Mouse (Mus musculus) testis, adult 2 months (tissue): ENCODE measurements around the gene Pgghg. TPM values are rescaled to one million over a fixed set of nuclear protein-coding genes. Genes with fewer than 3 reads are reported as not detected.

ENCODE experiments used
- H3K27ac ChIP-seq: fragments of 200-500 bp; 2 replicates; pipeline ENCODE4 v1.5.1; 2012; ENCODE audit warnings: low read depth, low read length; ENCODE audit not compliant: control insufficient read depth, insufficient read depth
- H3K27me3 ChIP-seq: fragments of 200-500 bp; 2 replicates; pipeline ENCODE4 v1.6.1; 2012; ENCODE audit warnings: mild to moderate bottlenecking, low read length, moderate library complexity; ENCODE audit not compliant: control insufficient read depth, insufficient read depth
- H3K36me3 ChIP-seq: fragments of 200-500 bp; 2 replicates; pipeline ENCODE4 v1.6.1; 2012; ENCODE audit warnings: mild to moderate bottlenecking, low read length; ENCODE audit not compliant: control insufficient read depth, insufficient read depth
- H3K4me1 ChIP-seq: fragments of 200-500 bp; 2 replicates; pipeline ENCODE4 v1.6.1; 2012; ENCODE audit warnings: low read length; ENCODE audit not compliant: control insufficient read depth, insufficient read depth
- H3K4me3 ChIP-seq: fragments of 200-500 bp; 2 replicates; pipeline ENCODE4 v1.5.1; 2012; ENCODE audit warnings: low read depth, mild to moderate bottlenecking, low read length, moderate library complexity, mixed read lengths; ENCODE audit not compliant: control insufficient read depth
- CTCF ChIP-seq: fragments of 200-500 bp; IDR thresholded peaks from 2 replicates; pipeline ENCODE4 v1.5.1; 2012; ENCODE audit warnings: low read depth, mild to moderate bottlenecking, inconsistent platforms, low read length, moderate library complexity; ENCODE audit not compliant: control insufficient read depth, insufficient read depth, insufficient replicate concordance
- POLR2A ChIP-seq: fragments of 200-500 bp; IDR thresholded peaks from 2 replicates; pipeline ENCODE4 v1.6.1; 2012; ENCODE audit warnings: low read depth, mild to moderate bottlenecking, inconsistent platforms, low read length, moderate library complexity; ENCODE audit not compliant: control insufficient read depth
- polyA plus RNA-seq: library from polyadenylated mRNA; depleted of rRNA; stranded (reverse); fragments of >200 nt; gene quantifications from 2 replicates; pipeline ENCODE4 v1.2.3, GENCODE M21; 2012

The Pgghg gene
- polyA plus RNA-seq, 1 experiment, result 2.0 TPM

DNA sequence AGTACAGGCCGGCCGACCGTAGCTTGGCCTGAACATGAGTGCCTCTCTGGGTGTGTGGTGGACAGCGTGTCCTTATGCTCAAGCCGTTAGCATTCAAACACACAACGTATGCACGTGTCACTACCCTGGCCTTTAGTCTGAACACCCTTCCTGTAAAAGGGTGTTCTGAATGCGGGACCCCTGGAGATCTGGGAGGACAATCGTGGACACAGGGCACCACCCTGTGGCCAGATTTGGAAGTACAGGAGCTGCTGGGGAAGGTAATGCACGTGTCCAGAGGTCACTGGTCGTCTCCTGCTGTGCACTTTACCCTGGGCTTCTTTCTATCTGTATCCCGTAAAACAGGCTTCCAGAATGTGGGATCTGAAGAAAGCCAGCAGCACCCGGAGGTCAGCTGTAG lies 38.0 kb upstream of the Pgghg start:
- TF ChIP-seq POLR2A (no peak), CTCF (peak; percentile 89)

GRCm38 (mm10) chr7:140905642-140906081 lies 35.5 kb upstream of the Pgghg start:
- Histone ChIP-seq H3K4me3 (no peak overlapping the region), H3K36me3 (no peaks in the 10 kb centered on the region), H3K27ac (no peak overlapping the region), H3K27me3 (no peaks in the 10 kb centered on the region), H3K4me1 (peaks cover 5% of the 10 kb centered on the region)
- TF ChIP-seq CTCF (no peak), POLR2A (no peak)

More for the DNA sequence above, 38.0 kb upstream of the Pgghg start:
- Histone ChIP-seq H3K27ac (no peak overlapping the region), H3K36me3 (no peaks in the 10 kb centered on the region), H3K27me3 (no peaks in the 10 kb centered on the region), H3K4me3 (no peak overlapping the region), H3K4me1 (no peaks in the 10 kb centered on the region)

DNA sequence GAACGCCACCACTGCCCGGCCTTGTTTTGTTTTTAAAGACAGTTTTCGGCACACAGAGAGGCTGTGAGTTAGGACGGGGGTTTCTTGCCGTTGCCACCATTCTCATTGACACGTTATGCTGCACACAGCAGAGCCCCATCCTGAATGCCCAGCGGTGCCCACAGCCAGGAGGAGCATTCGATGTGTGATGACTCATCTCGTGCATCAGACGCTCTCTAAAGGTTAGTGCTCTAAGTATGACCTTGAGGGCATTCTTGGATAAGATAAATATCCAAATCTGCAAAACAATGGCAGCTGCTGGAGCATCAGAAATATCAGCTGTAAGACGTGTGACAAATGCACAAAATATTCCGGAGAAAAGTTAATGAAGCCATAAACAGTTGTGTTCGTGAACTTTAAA lies 34.1 kb upstream of the Pgghg start:
- TF ChIP-seq CTCF (no peak), POLR2A (no peak)
- Histone ChIP-seq H3K4me3 (no peak overlapping the region), H3K27me3 (no peaks in the 10 kb centered on the region), H3K36me3 (no peaks in the 10 kb centered on the region), H3K27ac (no peak overlapping the region), H3K4me1 (peaks cover 5% of the 10 kb centered on the region)

DNA sequence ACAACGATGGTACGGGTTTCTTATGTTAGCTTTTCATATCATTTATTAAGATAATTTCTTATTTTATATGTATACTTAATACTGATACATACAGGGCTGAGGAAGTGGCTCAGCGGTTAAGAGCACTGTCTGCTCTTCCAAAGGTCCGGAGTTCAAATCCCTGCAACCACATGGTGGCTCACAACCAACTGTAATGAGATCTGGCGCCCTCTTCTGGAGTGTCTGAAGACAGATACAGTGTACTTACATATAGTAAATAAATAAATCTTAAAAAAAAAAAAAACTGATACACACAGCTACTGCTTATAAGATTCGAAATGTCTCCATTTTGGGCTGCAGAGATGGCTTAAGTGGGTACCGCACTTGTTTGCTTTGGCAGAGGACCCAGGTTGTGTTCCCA lies 33.5 kb upstream of the Pgghg start:
- no peaks in the 10 kb centered on the region for H3K36me3 ChIP-seq
- peaks cover 5% of the 10 kb centered on the region for H3K4me1 ChIP-seq
- TF ChIP-seq CTCF, result no peak
- no peak for TF ChIP-seq POLR2A
- H3K27me3 ChIP-seq, result no peaks in the 10 kb centered on the region
- H3K4me3 ChIP-seq, result no peak overlapping the region
- H3K27ac ChIP-seq, result no peak overlapping the region

- no peak for TF ChIP-seq CTCF
- no peaks in the 10 kb centered on the region for H3K36me3 ChIP-seq
- no peak overlapping the region for H3K27ac ChIP-seq
Observed at GRCm38 (mm10) chr7:140908181-140908580, 33.0 kb upstream of the Pgghg start.

GRCm38 (mm10) chr7:140908634-140909107 lies 32.5 kb upstream of the Pgghg start:
- H3K36me3 ChIP-seq, result no peaks in the 10 kb centered on the region
- H3K27me3 ChIP-seq, result no peaks in the 10 kb centered on the region
- TF ChIP-seq CTCF (peak; percentile 75), POLR2A (no peak)
- peak overlapping the region; percentile 8 for H3K4me3 ChIP-seq
- H3K4me1 ChIP-seq, result peaks cover 5% of the 10 kb centered on the region
- H3K27ac ChIP-seq, result no peak overlapping the region

More at GRCm38 (mm10) chr7:140908181-140908580, 33.0 kb upstream of the Pgghg start:
- no peak overlapping the region for H3K4me3 ChIP-seq
- no peaks in the 10 kb centered on the region for H3K27me3 ChIP-seq
- peaks cover 5% of the 10 kb centered on the region for H3K4me1 ChIP-seq

GRCm38 (mm10) chr7:140912293-140912692 lies 28.9 kb upstream of the Pgghg start:
- TF ChIP-seq CTCF, result no peak
- no peak for TF ChIP-seq POLR2A
- Histone ChIP-seq H3K4me1 (peaks cover 5% of the 10 kb centered on the region), H3K27ac (no peak overlapping the region), H3K4me3 (no peak overlapping the region), H3K36me3 (no peaks in the 10 kb centered on the region), H3K27me3 (no peaks in the 10 kb centered on the region)

DNA sequence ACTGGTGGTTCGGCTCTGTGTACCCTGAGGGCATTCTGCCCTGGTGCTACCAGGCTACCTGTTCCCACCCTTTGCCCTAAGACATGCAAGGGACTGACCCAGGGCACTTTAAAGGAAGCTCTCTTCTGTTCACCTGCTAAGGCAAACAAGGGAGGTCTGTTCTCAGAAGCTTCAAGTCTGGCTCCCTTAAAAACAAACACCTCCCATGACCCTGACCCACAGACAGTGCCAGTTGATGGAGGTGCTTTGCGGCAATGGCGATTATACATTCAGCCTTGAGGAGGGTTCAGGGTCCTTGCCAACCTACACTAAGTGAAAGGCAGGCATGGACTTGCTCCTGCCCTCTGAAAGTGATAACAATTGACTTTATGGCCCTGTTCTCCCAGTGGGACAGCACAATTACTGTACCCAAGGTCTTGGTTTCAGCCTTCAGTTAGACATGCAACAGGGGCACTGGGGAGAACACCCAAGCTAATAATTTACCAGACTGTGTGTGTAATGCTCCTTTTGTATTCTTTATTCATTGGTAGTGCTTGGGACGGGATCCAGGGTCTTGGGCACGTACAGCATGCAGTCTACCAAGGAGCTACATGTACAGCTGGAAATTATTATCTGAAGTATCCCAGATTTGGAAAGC lies 28.2 kb upstream of the Pgghg start:
- Histone ChIP-seq H3K4me1 (peaks cover 5% of the 10 kb centered on the region), H3K36me3 (no peaks in the 10 kb centered on the region), H3K27ac (no peak overlapping the region), H3K27me3 (no peaks in the 10 kb centered on the region), H3K4me3 (no peak overlapping the region)
- TF ChIP-seq POLR2A (no peak), CTCF (no peak)
